Mouse (Mus musculus) left cerebral cortex, adult 11 months (tissue): ENCODE results near the gene Ccnt1.

Source experiments
- DNase-seq: peaks from one replicate; pipeline ENCODE4 v3.0.0; 2022; ENCODE audit warnings: low spot score

Gene Ccnt1

DNA sequence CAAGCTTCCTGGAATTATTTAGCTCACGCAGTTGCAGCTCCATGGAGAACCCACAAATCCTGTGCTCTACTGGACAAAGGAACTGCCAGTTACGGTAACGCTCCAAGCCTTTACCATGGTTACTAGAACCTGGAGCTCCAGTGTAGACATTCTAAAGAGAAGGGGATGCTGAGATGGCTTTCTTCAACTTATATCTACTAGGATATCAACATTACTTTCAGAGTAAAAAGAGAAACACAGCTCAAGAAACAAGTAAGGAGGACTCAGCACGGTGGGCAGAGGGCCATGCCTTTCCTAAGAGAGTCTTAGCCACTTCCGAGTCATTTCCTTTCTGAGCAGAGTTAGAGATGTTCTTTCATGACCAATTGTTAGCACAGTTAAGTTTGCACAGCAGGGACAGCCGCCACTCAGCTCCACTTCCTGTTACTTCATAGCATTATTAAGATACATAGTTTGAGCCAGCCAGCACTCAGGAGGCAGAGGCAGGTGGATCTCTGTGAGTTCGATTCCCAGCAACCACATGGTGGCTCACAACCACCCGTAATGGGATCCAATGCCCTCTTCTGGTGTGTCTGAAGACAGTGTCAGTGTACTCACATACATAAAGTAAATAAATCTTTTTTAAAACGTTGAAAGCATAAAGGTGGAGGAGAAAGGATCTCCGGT lies at the start of gene Ccnt1, which contains the start of gene 4930415O20Rik:
TSS of gene Ccnt1 (minus strand) at position 51 of the 666 bp plus-strand sequence.
TSS of gene 4930415O20Rik (plus strand) at position 132 of the 666 bp plus-strand sequence.
- no peak for DNase-seq

DNA sequence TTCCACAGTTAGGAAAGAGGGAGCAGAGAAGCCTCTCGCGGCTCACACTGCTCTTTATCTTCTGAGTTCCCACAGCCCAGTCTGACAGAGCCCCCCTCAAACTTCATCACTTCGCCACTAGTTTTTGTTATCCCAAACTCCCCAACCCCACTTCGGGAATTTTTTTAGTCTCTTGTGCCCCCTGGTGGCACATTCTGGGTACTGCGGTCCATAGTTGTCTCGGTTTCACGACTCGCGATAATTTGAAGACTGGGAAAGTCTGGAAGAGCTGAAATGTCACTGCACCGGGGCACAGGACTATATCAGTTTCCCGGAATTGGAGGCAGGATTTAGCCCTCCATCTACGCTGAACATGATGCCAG lies 46.4 kb upstream of the Ccnt1 start:
- DNase-seq = no peak

DNA sequence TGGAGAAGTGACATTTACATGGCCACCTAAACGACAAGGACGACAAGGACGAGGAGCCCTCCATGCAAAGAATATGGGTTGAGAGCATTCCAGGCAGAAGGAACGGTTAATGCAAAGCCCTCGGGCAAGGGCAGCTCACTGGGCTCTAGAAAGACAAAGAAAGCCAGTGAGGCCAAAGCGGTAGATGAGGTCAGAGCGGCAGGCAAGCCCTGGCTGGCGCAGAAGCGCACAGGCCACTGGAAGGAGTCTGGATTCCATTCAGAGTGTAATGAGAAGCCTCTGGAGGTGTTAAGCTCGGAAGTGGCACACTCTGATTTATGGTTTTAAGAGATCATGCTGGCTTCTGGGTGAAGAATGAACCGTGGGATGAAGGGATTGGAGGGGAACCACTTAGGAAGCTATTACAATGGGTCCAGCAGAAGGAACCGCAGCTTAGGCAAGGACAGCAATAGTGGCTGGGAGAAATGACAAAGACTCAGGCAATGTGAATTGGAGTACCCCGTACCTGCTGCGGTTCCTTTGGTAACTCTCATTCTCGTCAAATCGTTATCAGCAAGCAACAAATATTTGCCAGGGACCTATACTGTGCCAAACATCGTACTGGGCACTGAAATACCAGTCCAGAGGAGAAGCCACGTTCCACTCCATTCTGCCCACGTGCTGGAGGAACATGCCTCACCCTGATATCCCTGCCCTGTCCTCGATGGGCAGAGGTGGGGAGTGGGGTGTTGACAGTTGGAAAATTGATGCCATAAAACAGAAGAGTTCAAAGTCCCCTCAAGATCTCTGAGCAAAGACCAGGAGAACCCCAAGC lies 45.8 kb upstream of the Ccnt1 start:
- no peak for DNase-seq

DNA sequence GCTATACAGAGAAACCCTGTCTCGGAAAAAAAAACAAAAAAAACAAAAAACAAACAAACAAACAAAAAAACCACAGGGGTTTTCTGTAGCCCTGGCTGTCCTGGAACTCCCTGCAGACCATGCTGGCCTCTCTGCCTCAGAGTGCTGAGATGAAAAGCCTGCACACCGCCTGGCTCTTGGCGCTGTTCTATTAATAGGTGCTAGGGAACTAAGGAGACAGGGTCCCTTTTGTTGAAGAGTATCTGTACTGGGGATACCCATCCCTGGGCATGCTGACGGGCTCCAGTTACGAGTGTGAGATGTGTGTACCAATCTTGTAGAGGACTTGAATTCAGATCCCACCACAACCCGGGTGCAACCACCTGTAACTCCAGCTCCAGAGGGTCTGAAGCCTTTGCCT lies 45.0 kb upstream of the Ccnt1 start:
- no peak for DNase-seq

DNA sequence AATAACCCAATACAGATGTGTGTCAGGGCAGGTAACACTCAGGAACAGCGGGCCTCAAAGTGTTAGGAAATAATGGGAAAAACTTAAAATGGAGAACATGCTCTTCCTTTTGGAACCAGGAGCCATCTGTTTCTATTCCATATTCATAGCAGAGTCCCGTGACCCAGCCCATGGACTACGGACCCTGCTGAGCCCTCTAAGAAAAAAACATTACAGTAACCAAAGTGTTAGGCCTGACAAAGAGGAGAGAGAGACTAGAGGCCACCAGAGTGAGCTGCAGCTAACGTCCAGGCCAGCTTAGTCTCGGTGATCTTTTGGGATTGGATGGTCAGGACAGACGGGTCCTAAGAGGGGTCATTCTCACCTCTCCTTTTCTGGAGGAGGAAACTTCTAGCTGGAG lies 44.2 kb upstream of the Ccnt1 start:
- no peak for DNase-seq

DNA sequence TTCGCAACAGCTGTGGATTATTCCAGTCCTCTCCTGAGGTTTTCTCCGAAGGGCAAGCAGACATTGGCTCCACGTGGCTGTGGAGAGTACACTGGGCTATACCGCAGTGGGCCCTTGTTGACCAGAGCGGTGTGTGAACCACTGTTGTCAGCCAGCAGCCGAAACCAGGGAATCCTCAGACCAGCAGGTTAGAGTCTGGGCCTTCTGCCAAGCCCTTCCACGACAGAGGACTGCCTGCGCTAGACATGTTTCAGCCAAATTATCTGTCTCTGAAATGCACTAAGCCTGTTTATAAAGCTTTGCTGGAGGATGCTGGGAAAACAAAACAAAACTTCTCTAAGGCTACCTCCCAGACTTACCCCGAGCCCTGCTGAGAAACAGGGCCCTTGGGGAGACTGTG lies 43.8 kb upstream of the Ccnt1 start:
- DNase-seq = no peak

DNA sequence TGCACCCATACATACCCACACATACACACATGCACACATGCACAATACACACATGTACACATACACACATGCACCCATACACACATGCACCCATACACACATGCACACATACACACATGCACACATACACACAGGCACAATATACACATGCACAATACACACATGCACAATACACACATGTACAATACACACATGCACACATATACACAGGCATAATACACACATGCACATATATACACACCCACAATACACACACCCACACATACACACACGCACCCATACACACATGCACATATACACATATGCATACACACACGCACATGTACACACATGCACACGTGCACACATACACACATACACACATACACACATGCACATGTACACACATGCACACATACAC lies 41.5 kb upstream of the Ccnt1 start:
- no peak for DNase-seq

DNA sequence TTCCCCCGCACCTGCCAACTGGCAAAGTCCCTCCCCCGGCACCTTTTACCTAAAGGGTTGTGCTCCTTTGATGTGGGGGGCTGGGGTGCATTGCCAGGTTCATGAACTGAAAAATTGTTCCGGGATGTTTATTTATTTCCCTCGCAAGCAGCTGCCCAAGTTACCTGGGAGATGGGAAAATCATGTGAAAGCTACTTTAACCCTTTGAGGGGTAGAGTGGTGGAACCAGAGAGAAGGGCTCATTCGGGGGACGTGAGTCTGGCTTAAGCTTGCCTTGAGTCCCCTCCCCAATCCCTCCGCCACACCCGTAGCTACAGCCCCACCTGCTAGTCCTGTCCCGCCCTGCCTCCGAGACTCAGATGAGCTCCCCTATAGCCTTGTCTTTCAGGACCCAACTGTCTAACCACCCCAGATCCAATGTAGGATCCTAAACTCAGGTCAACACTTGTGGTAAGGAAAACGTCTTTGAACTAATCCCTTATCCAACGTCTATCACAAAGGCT lies 39.5 kb upstream of the Ccnt1 start:
- DNase-seq = no peak

DNA sequence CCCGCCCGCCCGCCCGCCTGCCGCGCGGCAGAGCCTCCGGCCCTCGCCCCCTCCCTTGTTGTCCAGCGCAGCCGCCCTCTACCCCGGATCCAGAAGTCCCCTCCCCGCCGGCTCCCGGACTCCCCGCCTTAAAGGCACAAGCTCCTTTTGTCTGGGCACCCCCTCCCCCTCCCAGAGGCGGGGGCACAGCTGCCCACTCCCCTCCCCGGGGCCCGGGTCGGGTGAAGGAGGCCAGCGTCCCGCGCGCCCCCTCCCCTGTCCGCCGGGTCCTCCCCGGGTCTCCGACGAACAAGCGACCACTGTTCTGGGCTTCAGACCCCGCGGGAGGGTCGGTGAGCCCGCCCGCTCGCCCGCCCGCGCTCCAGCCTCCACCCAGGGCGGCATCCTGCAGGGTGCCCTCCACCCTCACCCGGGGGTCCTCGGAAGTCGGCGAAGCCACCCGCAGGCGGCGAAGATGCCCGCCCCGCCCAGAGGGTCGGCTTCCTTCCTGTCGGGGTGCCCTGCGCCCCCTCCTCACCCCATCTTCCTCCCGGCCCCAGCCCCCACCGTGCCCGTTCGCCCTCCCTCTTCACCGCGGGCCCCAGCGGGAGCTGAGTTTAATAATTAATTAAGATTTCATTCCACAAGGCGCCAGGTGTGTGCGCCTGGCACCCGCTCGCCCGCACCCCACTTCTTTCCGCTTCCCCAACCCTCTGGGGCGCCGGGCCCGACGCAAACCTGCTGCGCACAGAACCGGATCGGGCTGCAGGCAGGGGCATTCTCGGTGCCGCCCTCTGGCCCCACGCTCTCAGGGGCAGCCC lies 38.8 kb upstream of the Ccnt1 start, which contains the start of gene Adcy6:
TSS of gene Adcy6 (minus strand) at position 746 of the 800 bp plus-strand sequence.
- DNase-seq = peak; percentile 60

DNA sequence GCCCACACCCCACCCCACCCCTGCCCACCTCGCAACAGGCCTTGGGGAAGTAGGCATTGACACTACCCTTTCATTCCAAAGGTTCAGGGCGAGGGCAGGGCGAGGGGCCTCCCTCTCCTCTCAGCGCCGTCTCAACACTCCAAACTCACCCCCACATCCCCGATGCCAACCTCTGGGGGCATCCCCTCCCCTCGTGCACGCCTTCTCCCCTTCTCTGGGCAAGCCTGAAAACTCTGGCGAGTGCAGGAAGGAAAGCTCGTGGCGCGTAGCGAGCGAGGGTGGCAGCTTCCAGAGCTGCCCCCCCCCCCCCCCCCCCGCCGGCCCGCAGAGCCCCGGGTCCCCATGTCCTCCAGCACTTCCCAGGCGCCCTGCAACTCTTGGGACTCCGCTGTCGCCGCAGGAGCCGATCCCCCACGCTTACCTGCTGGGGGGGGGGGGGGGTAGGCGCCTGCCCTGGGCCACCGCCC lies 38.1 kb upstream of the Ccnt1 start:
- no peak for DNase-seq

DNA sequence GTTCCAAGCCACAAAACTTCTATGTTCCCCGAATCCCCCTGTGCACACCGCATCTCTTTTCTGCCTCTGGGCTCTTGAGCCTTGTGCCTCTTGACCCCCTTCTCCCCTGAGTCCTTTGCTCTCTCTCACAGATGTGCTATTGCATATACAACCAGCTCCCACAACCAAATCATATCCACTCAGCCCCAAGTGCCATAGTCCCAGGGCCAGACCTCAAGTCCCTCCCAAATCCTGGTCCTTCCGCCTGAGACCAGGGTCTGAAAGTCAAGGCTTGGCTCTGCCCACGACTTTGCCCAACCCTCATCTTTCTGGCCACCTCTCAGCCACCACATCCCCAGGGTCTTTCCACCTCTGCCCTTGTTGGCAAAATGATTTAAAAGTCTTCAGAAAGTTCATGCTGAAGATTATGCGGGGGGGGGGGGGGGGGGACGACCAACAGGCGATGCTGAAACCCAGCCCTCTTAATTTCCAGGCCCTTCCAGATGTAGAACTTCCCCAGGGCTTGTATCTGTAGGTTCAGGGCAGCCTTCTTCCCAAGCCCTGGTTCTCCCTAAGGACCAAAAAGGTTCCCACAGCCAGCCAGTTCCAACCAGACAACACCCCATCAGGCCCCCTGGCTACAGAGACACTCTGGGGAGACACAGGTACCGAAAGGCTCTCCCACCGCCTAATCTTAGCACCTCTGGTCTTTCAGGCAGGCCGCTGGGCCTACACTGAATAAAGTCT lies 37.5 kb upstream of the Ccnt1 start:
- no peak for DNase-seq

DNA sequence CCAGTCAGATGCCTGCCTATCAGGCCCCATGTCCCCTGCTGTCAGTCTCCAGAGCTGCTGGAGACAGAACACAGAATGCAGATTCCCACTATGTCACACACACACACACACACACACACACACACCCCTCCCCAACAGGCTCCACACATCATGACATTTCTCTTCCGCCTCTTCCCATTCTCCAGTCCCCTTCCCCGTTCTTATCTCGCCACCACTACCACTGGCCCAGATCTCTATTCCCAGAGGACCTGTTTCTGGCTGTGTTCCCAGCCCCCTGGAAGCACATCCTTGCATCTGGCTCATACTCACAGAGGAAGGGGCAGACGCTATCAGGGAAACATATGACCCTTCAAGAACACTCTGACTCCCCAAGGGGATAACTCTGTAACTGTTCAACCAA lies 36.8 kb upstream of the Ccnt1 start:
- DNase-seq = no peak

DNA sequence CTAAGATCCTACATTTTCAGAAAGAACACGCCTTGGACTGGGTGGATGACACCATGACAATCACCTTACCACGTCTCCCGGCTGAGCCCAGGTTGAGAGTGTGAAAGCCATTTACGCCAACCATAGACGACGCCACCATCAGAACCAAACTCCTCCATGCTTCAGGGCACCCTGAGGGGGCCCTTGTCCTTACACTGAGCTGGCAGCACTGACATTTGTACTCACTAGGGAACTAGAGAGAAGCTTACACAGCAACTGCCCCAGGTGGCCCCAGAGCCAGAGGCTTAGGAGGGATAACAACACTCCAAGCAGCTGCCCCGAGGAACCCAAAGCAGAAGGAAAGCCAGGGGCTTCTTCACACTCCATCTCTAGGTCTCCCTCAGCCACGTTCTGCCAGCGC lies 36.0 kb upstream of the Ccnt1 start:
- DNase-seq = no peak

DNA sequence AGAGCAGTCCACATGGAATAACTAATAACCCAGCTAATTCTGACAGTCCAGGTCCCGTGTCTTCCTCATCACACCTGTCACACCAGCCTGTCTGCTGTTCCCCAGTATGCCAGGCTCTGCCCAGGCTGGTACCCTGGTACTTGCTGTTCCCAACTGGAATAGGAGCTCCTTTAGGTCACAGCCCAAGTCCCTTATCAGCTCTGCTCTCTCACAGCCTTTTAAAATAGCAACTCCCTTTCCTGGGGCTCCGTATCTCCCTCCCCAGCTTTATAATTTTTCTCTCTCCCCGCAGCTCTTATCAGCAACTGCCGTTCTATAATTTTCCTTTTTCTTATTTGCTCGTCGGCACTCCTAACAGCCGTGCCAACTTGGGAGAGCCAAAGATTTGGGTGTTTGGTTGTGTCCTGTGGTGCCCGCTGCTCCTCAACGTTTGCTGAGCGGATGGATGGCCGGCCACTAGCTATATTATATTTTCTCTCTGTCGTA lies 35.4 kb upstream of the Ccnt1 start:
- DNase-seq = no peak

DNA sequence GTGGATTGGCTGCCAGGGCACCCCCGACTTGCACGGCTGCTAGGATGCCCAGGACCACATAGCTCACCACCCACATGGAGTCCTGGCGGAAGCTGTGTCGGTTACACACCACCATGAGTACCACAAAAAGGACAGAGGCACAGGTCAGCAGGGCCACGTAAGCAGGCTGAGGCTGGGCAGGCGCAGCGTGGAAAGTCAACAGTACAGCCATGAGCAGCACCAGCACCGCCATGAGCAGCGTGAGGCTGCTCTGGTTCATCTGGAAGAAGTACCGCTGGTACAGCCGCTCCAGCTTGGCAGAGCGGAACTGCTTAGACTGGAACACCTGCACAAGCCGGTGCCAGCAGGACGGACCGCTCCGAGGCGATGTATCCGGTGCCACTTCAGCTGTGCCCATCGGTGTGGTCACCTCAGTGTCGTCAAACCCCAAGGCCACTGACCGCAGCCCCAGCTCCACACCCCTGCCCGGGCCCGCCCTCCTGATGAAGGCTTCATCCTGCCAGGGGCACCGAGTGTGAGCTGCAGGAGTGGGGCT lies 33.4 kb upstream of the Ccnt1 start:
- DNase-seq = no peak

DNA sequence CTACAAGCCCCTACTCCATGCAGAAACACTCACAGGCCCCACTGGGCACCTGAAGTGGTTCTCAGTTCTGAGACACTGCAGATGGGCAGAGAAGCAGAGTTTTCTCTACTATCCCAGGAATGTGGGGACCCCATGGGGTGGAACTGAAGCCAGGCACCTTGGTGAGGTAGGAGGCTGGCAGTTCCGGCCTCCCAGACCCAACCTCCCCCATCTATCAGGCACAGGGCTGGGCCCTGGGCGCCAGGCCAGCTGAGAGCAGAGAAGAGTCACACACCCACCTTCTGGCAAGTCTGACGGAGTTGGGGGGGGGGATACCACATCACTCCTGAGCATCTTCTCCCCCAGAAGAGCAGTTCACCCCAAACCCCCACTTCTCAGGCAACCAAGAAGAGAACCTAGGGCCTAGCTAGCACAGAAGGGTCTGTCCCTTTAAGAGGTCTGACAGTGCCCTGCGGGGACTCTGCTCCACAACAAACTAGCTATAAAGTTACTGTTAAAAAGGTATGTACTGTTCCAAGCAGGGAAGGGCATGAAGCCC lies 32.3 kb upstream of the Ccnt1 start:
- DNase-seq = no peak

DNA sequence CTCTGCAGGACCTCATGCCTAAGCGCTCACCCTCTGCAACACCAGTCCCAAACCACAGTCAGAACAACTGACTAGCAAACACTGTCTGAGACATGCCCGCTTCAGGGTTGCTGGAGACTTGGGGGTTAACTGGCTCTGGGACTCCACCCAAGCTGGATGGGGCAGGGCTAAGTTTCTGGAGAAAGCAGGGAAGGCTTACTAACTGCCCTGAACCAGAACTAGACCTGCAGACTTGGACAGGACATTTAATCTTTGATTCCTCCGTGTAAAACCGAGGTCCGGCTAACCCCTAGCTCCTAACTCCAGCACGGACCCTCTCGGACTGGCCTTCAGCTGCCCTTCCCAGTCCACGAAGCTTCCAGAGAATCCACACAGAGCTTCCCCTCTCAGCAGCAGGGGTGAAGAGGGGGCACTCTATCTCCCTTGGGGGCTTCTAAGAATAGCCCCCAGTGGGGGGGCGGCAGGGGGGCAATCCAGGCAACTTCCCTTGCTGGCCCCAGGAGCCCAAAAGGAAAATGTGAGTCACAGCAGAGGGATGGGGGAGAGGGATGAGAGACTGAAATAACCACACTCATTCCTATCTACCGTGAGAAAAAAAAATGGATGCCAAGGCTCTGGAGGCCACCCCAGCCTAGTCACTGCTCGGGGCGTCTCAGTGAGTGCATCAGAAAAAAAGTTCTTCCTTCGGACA lies 31.6 kb upstream of the Ccnt1 start:
- DNase-seq = no peak

DNA sequence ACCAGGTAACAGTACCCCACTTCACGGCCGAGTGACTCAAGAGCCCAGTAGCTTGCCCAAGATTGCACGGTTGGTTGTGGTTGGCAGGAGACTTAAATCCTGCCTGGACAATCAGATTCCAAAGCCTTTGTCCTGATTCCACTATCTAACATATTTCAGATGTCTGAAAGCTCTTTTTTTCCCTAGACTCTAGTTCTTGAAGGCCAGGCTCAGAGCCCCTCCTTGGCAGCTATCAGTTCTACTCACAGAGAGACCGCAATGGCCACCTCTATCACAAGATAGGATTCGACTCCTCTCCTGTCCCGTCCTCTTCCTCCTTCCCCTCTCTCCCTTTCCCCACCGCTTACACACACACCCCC lies 31.1 kb upstream of the Ccnt1 start:
- DNase-seq = no peak

DNA sequence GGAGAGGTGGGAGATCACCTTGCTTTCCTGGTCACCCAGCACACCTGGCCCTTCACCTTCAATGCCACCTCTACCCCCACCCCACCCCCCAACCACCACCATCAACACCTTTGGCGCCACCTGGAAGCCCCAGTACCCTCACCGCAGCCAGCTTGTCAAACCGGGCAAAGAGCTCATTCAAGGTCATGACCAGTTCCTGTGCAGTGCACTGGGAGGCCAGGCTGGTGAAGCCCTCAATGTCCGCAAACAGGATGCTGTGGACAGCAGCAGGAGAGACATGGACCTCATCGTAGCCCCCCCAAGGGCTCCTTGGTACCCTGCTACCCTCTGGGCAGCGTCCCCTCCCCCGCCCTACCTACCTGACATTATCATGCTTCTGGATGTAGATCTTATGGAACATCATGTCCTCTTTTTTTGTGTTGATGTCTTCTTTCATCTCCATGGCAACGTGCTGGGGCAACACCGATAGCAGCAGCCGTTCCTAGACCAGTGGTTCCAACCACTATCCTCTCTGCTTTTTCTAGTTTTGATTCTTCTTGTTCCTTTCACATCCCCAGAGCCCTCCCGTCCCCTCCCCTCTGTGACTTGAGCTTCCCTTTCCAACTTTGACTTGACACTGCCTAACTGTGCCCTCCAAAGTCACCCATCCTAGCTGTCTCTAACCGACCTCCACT lies 29.4 kb upstream of the Ccnt1 start:
- DNase-seq = no peak

DNA sequence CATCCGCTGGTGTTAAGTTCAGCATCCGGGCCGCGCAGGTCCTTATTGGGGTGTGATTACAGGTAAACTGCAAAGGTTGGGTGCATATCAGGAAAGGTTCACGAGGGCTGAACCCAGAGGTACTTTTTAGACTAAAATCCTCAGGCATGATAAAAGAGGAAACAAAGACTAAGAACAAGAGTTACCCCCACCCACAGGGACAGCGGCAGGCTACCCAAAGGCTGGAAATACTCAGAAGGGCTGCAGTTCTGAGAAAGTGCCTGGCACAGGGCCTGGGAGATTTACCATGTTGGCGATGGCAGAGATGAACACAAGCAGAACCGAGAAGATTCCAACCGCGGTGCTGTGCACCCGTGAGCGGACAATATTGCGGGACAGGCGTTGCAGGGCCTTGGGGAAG lies 25.9 kb upstream of the Ccnt1 start:
- DNase-seq = no peak
